Mouse (Mus musculus) olfactory bulb, adult 2 months (tissue): Measurements from ENCODE around the gene Pcdh18. TPM values are rescaled to one million over a fixed set of nuclear protein-coding genes. Genes with fewer than 3 reads are reported as not detected.

Experiments
- H3K27ac ChIP-seq: fragments of 200-500 bp; 2 replicates; pipeline ENCODE4 v1.5.1; 2012; ENCODE audit warnings: low read depth, low read length; ENCODE audit not compliant: insufficient read depth
- H3K4me1 ChIP-seq: fragments of 200-500 bp; 2 replicates; pipeline ENCODE4 v1.6.1; 2012; ENCODE audit warnings: low read length; ENCODE audit not compliant: control insufficient read depth, insufficient read depth
- H3K4me3 ChIP-seq: fragments of 200-500 bp; 2 replicates; pipeline ENCODE4 v1.5.1; 2012; ENCODE audit warnings: mild to moderate bottlenecking, low read depth, low read length, moderate library complexity; ENCODE audit not compliant: insufficient read depth
- CTCF ChIP-seq: fragments of 200-500 bp; IDR thresholded peaks from 2 replicates; pipeline ENCODE4 v1.5.1; 2012; ENCODE audit warnings: low read depth, mild to moderate bottlenecking, low read length, moderate library complexity; ENCODE audit not compliant: insufficient read depth
- POLR2A ChIP-seq: fragments of 200-500 bp; IDR thresholded peaks from 2 replicates; pipeline ENCODE4 v1.6.1; 2012; ENCODE audit warnings: mild to moderate bottlenecking, low read depth, low read length, moderate library complexity; ENCODE audit not compliant: insufficient read depth
- WGBS: fragments of 180-500 bp; shearing (Covaris S2); methylation state at CpG from one replicate; pipeline ENCODE4 v1.1.7; 2018; 5-methylcytosine and 5-hydroxymethylcytosine counted together
- polyA plus RNA-seq: library from polyadenylated mRNA; stranded (reverse); fragments of >200 nt; gene quantifications from 2 replicates; pipeline ENCODE4 v1.2.4, GENCODE M21; 2012; ENCODE audit warnings: low replicate concordance; ENCODE audit not compliant: missing spikeins, insufficient read depth, insufficient read length

Pcdh18 gene
- polyA plus RNA-seq, 1 experiment = not detected

- Histone ChIP-seq H3K4me3 (peak overlapping the region; percentile 76), H3K27ac (peak overlapping the region; percentile 49; the same call in 1 of the 2 replicates), H3K4me1 (peaks cover 3% of the 10 kb centered on the region; the same call in 1 of the 2 replicates)
- TF ChIP-seq POLR2A (no peak), CTCF (no peak)
- 2% methylated on average over 36 of the region's 36 CpGs for WGBS
Measured at GRCm38 (mm10) chr3:49755986-49756845, 909 bp downstream of the Pcdh18 start.

DNA sequence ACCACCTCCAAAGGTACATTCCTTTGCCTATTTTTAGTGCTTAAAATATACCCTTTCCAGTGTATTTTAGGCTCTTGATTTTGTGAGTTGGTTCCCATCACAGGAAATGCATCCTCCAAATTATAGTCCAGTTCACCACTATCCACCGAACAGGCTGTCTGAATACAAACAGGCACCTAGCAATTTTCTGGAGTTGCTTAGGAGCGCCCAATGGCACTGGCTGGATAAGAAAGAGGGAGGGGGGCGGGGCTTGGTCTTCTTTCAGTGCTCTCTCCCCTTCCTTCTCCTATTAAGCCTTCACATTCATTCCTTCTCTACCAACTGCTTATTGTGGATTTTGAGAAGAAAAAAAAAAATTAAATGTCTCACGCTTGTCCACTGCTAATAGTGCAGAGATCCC is 4.4 kb downstream of the Pcdh18 start:
- H3K4me3 ChIP-seq = no peak overlapping the region
- TF ChIP-seq POLR2A (no peak), CTCF (no peak)
- H3K27ac ChIP-seq = 0 out of 2 replicates have a peak overlapping the region, but pooled peaks have one; percentile 12
- peaks cover 3% of the 10 kb centered on the region; the same call in 1 of the 2 replicates for H3K4me1 ChIP-seq
- 43% methylated on average over 4 of the region's 4 CpGs for WGBS

- Histone ChIP-seq H3K4me1 (peaks cover 3% of the 10 kb centered on the region; the same call in 1 of the 2 replicates), H3K4me3 (no peak overlapping the region), H3K27ac (no peak overlapping the region)
- 62% methylated on average over 8 of the region's 8 CpGs for whole genome bisulfite sequencing
- no peak for TF ChIP-seq CTCF
- no peak for TF ChIP-seq POLR2A
Measured at GRCm38 (mm10) chr3:49749491-49750284, 7.4 kb downstream of the Pcdh18 start.

GRCm38 (mm10) chr3:49748054-49748453 is 9.1 kb downstream of the Pcdh18 start:
- no peak for TF ChIP-seq POLR2A
- no peak for TF ChIP-seq CTCF
- no peak overlapping the region for H3K4me3 ChIP-seq
- no peak overlapping the region for H3K27ac ChIP-seq
- no peaks in the 10 kb centered on the region for H3K4me1 ChIP-seq
- 97% methylated on average over 1 of the region's 1 CpGs for WGBS

GRCm38 (mm10) chr3:49739061-49739460 is 18.1 kb downstream of the Pcdh18 start:
- Histone ChIP-seq H3K27ac (no peak overlapping the region), H3K4me1 (no peaks in the 10 kb centered on the region), H3K4me3 (no peak overlapping the region)
- WGBS = 85% methylated on average over 2 of the region's 2 CpGs
- TF ChIP-seq POLR2A (no peak), CTCF (no peak)

GRCm38 (mm10) chr3:49738531-49738930 is 18.6 kb downstream of the Pcdh18 start:
- no peak overlapping the region for H3K4me3 ChIP-seq
- H3K4me1 ChIP-seq = no peaks in the 10 kb centered on the region
- H3K27ac ChIP-seq = no peak overlapping the region
- TF ChIP-seq POLR2A (no peak), CTCF (no peak)

DNA sequence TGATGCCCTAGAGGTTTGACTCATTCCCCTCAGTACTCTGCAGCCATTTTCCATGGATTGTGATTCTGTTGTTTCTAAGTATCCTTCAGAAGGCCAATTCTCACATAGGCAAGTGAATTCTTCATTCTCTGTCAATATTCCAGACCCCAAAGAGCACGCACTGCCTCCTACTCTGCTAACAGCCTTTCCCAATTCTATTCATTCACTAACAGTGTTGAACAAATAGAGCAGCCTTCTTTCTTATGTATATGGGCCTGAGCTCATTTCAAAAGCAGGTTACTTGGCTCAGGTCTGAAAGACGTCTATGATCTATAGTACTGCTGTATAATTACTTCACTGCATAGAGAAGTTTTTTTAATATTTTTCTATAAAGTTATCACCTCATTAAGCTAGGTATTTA is 50.6 kb downstream of the Pcdh18 start:
- WGBS = 71% methylated on average over 2 of the region's 2 CpGs
- no peak overlapping the region for H3K27ac ChIP-seq
- no peaks in the 10 kb centered on the region for H3K4me1 ChIP-seq
- TF ChIP-seq POLR2A (no peak), CTCF (no peak)
- H3K4me3 ChIP-seq = no peak overlapping the region

GRCm38 (mm10) chr3:49699951-49700350 is 57.2 kb downstream of the Pcdh18 start:
- TF ChIP-seq POLR2A (no peak), CTCF (no peak)
- no peak overlapping the region for H3K27ac ChIP-seq
- no peak overlapping the region for H3K4me3 ChIP-seq
- H3K4me1 ChIP-seq = no peaks in the 10 kb centered on the region
- 46% methylated on average over 2 of the region's 2 CpGs for WGBS
